Mouse (Mus musculus) stomach, postnatal 0 days (tissue): ENCODE results near the gene Alpk1. TPM values are rescaled to one million over a fixed set of nuclear protein-coding genes. Genes with fewer than 3 reads are reported as not detected.
"Not testable (repeated sequence)": the region's sequence is repeated elsewhere in the genome, so short reads cannot be mapped to it uniquely, and the experiment has no call there.

Experiments used
- ATAC-seq: fragments of 200-750 bp; cut with Nextera tagmentation; 2 replicates; pipeline ENCODE4 v1.8.0; 2017; ENCODE audit not compliant: low FRiP score, low TSS enrichment
- DNase-seq: peaks from one replicate; pipeline ENCODE4 v3.0.0-alpha.2; 2016; ENCODE audit warnings: low spot score
- H3K27ac ChIP-seq: fragments of 300-500 bp; sonication (generic); replicated peaks from 2 replicates; pipeline ENCODE4 v1.5.1; 2014; ENCODE audit warnings: mild to moderate bottlenecking, control low read depth
- H3K27me3 ChIP-seq: fragments of 300-500 bp; sonication (generic); 2 replicates; pipeline ENCODE4 v1.6.1; 2014; ENCODE audit warnings: low read length; ENCODE audit not compliant: control insufficient read depth, insufficient read depth
- H3K36me3 ChIP-seq: fragments of 300-500 bp; sonication (generic); 2 replicates; pipeline ENCODE4 v1.6.1; 2014; ENCODE audit warnings: low read length, mixed read lengths; ENCODE audit not compliant: control insufficient read depth, insufficient read depth
- H3K4me1 ChIP-seq: fragments of 300-500 bp; sonication (generic); replicated peaks from 2 replicates; pipeline ENCODE4 v1.6.1; 2014; ENCODE audit warnings: antibody characterized with exemption; ENCODE audit not compliant: control insufficient read depth, insufficient read depth
- H3K4me2 ChIP-seq: fragments of 300-500 bp; sonication (generic); replicated peaks from 2 replicates; pipeline ENCODE4 v1.6.1; 2014; ENCODE audit warnings: low read depth, mild to moderate bottlenecking, control low read depth, moderate library complexity
- H3K4me3 ChIP-seq: fragments of 300-500 bp; sonication (generic); 2 replicates; pipeline ENCODE4 v1.5.1; 2014; ENCODE audit warnings: low read depth, low read length, control low read depth
- H3K9ac ChIP-seq: fragments of 300-500 bp; sonication (generic); 2 replicates; pipeline ENCODE4 v1.6.1; 2014; ENCODE audit warnings: mild to moderate bottlenecking, low read length, control low read depth, mixed read lengths
- H3K9me3 ChIP-seq: fragments of 300-500 bp; sonication (generic); 2 replicates; pipeline ENCODE4 v1.6.1; 2016; ENCODE audit warnings: low read length; ENCODE audit not compliant: control insufficient read depth
- CTCF ChIP-seq: IDR thresholded peaks from 2 replicates; pipeline ENCODE4 v1.5.1; 2016; ENCODE audit warnings: antibody characterized with exemption, low read depth, mild to moderate bottlenecking, moderate library complexity
- EP300 ChIP-seq: optimal IDR thresholded peaks from 2 replicates; pipeline ENCODE3; 2016; ENCODE audit warnings: antibody characterized with exemption
- WGBS: fragments of 180-500 bp; shearing (Covaris S2); extraction: QIAGEN DNeasy Blood & Tissue Kit; methylation state at CpG from one replicate; pipeline ENCODE4 v1.1.7; 2014; 5-methylcytosine and 5-hydroxymethylcytosine counted together
- polyA plus RNA-seq: library from polyadenylated mRNA; unstranded; fragments of >200 nt; fragmentation: Nextera tagmentation; extraction: Ambion mirVana; gene quantifications from 2 replicates; pipeline ENCODE4 v1.2.1, GENCODE M21; 2015

Alpk1 gene
- polyA plus RNA-seq, 1 experiment from 2014 or later: 1.5 TPM

DNA sequence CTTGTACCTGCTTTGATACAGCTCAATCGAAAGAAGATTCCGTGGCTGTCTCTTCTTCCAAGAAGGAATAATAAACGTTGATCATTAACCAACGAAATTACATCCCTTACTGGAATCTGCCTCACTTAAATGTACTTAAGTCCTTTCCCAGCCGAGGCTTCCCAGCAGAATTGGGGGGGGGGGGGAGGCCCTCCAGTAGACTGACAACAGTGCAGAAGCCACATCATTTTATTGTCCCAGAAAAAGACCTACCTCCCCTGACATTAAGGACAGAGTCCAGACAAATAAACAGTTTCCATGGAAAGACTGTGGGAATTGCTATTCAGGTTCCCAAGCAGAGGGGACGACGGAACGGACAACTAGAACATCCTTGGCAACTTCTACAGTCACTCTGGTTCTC, 8.6 kb upstream of the Alpk1 start:
- Histone ChIP-seq H3K4me3 (no peak overlapping the region), H3K9me3 (no peaks in the 10 kb centered on the region), H3K9ac (no peak overlapping the region), H3K27me3 (no peaks in the 10 kb centered on the region), H3K4me1 (peaks cover 3% of the 10 kb centered on the region), H3K4me2 (peak overlapping the region; percentile 97), H3K36me3 (no peaks in the 10 kb centered on the region), H3K27ac (no peak overlapping the region)
- WGBS: 40% methylated on average over 8 of the region's 8 CpGs
- ATAC-seq (no peak), DNase-seq (no peak)
- TF ChIP-seq EP300 (no peak), CTCF (no peak)

DNA sequence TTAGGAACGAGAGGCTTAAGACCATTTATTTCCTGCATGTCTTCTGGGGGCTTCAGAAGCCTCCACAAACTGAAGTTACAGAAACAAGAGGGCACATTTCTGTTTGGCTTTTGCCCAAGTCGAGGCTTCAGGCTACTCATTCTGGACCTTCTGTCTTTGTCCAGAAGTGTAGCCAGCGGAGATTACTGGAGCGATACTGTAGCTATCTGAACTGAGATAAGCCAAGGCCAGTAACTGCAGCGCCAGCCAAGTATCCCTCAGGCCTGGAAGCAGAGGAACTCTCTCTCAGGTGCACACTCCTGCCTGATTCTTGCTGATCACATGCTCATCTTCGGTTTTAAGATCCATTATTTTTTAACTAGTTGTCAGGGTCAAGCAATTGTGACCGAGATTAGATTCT, 7.7 kb upstream of the Alpk1 start:
- H3K27ac ChIP-seq: no peak overlapping the region
- H3K4me3 ChIP-seq: no peak overlapping the region
- no peak for DNase-seq

DNA sequence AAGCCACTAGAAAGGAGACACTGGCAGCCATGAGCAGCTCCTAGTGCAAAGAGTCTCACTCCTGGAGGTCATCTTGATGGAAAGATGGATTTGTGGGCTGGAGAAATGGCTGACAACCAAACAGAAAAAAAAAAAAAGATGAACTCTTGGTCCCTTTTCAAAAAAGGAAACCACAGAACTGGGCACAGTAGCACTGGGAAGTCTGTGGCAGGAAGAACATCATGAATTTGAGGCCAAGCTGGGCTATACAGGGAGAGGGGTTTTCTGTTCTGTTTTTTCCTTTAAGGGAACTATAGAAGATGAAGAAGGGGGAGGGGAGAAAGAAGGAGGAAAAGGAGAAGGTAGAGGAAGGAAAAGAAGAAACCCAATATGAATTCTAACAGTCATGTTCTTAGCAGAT, 6.7 kb upstream of the Alpk1 start:
- DNase-seq: no peak
- peaks cover 3% of the 10 kb centered on the region for H3K4me1 ChIP-seq
- H3K4me3 ChIP-seq: no peak overlapping the region
- ATAC-seq: no peak
- H3K9ac ChIP-seq: no peak overlapping the region
- H3K9me3 ChIP-seq: no peaks in the 10 kb centered on the region
- TF ChIP-seq CTCF: no peak
- no peak for TF ChIP-seq EP300
- no peak overlapping the region for H3K27ac ChIP-seq
- H3K4me2 ChIP-seq: no peak overlapping the region
- no peaks in the 10 kb centered on the region for H3K36me3 ChIP-seq
- no peaks in the 10 kb centered on the region for H3K27me3 ChIP-seq

More for the DNA sequence above, 7.7 kb upstream of the Alpk1 start:
- no peak for TF ChIP-seq CTCF
- TF ChIP-seq EP300: no peak
- no peaks in the 10 kb centered on the region for H3K9me3 ChIP-seq
- H3K27me3 ChIP-seq: no peaks in the 10 kb centered on the region
- H3K4me1 ChIP-seq: peaks cover 3% of the 10 kb centered on the region
- WGBS: 63% methylated on average over 7 of the region's 7 CpGs
- no peak overlapping the region for H3K4me2 ChIP-seq
- H3K36me3 ChIP-seq: no peaks in the 10 kb centered on the region
- ATAC-seq: no peak
- H3K9ac ChIP-seq: no peak overlapping the region

DNA sequence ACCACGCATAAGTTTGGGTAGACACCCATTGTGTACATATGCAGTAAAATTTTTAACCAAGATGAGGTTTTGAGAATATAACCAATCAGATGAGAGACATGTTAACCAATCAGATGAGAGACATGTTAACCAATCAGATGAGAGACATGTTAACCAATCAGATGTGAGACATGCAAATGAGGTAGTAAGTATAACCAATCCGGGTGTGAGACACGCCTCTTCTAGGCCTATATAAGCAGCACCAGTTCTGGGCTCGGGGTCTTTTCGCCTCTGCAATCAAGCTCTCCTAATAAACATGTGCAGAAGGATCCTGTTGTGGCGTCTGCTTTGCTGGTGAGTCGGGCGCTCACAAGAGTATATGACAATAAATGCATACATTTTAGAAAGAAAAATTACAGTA, 3.4 kb upstream of the Alpk1 start:
- not testable (repeated sequence) for H3K4me1 ChIP-seq, DNase-seq, H3K36me3 ChIP-seq, H3K27ac ChIP-seq, H3K9me3 ChIP-seq, ATAC-seq, H3K9ac ChIP-seq, H3K4me3 ChIP-seq, H3K4me2 ChIP-seq, H3K27me3 ChIP-seq
- WGBS: 95% methylated on average over 8 of the region's 8 CpGs

DNA sequence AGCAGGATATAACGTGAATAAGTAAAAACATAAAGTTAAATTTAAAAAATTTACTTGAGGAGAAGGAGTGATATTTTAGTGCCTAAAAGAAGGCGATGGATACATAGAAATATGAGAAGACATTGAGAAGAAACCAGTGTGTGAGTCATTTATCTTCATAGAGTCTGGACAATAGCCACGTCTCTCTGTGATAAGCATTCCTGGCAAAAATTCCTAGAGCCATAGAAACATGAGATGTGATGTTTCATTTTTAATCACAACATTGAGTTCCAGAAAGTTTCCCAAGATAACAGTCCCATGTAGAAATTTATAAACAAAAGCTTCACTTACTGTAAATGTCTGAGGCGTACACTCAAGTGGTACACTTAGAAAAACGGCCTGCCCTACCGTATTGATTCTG, 2.6 kb upstream of the Alpk1 start:
- TF ChIP-seq EP300 (no peak), CTCF (no peak)
- Histone ChIP-seq H3K9ac (no peak overlapping the region), H3K27ac (no peak overlapping the region), H3K36me3 (no peaks in the 10 kb centered on the region), H3K4me3 (no peak overlapping the region), H3K27me3 (no peaks in the 10 kb centered on the region), H3K9me3 (no peaks in the 10 kb centered on the region), H3K4me2 (no peak overlapping the region), H3K4me1 (no peaks in the 10 kb centered on the region)
- no peak for ATAC-seq
- DNase-seq: no peak
- WGBS: 65% methylated on average over 6 of the region's 6 CpGs

DNA sequence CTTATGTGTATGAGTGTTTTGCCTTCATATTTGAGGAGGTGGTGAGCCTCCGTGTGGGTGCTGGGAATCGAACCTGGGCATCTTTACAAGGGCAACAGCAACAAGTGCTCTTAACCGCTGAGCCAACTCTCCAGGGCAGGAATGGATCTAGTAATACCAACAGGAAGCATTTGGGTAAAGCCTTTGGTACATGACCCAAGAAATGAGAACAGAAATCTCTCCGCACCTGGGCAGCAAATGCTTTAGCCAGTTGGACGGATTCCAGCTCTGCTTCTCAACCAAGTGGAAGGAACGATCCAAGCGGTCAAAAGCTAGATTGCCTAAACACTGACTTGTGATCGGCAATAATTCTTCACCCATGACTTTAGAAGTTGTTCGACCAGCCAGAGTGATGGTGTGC, 594 bp upstream of the Alpk1 start:
- ATAC-seq (no peak), DNase-seq (no peak)
- whole genome bisulfite sequencing: 84% methylated on average over 9 of the region's 9 CpGs
- H3K36me3 ChIP-seq: no peaks in the 10 kb centered on the region
- TF ChIP-seq EP300 (no peak), CTCF (no peak)
- no peak overlapping the region for H3K9ac ChIP-seq
- no peak overlapping the region for H3K27ac ChIP-seq
- no peaks in the 10 kb centered on the region for H3K9me3 ChIP-seq
- no peak overlapping the region for H3K4me3 ChIP-seq
- H3K27me3 ChIP-seq: no peaks in the 10 kb centered on the region
- H3K4me1 ChIP-seq: no peaks in the 10 kb centered on the region
- no peak overlapping the region for H3K4me2 ChIP-seq

DNA sequence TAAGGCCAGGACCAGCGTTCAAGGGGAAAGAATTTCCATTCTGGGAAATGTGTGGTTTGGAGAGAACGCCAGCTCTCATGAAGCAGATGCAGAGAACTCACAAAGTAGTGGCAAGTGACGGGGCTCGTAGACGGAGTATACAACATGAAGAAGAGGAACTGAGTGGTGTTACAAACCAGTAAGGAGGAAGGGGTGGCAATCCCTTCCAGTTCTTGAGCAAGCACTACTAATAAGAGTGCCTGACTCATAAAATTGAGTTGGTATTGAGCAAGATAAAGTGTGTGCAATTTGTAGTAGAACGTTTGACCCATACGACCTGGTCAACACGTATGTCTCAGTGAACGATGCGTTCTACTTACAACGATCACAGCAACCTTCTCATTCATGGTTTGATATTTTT, 11.2 kb downstream of the Alpk1 start:
- H3K36me3 ChIP-seq: no peaks in the 10 kb centered on the region
- ATAC-seq (no peak), DNase-seq (no peak)
- WGBS: 83% methylated on average over 11 of the region's 11 CpGs
- H3K4me2 ChIP-seq: no peak overlapping the region
- H3K27ac ChIP-seq: no peak overlapping the region
- TF ChIP-seq EP300: no peak
- TF ChIP-seq CTCF: no peak
- no peaks in the 10 kb centered on the region for H3K27me3 ChIP-seq
- H3K4me1 ChIP-seq: no peaks in the 10 kb centered on the region
- H3K9ac ChIP-seq: no peak overlapping the region
- H3K9me3 ChIP-seq: no peaks in the 10 kb centered on the region
- no peak overlapping the region for H3K4me3 ChIP-seq
